Mouse (Mus musculus): ENCODE data around the gene Mzt1.
A peak's percentile ranks its signal among the peaks of the same experiment; 100 is the strongest.
"Not testable (repeated sequence)": the region's sequence is repeated elsewhere in the genome, so short reads cannot be mapped to it uniquely, and the experiment has no call there.

Gene Mzt1

DNA sequence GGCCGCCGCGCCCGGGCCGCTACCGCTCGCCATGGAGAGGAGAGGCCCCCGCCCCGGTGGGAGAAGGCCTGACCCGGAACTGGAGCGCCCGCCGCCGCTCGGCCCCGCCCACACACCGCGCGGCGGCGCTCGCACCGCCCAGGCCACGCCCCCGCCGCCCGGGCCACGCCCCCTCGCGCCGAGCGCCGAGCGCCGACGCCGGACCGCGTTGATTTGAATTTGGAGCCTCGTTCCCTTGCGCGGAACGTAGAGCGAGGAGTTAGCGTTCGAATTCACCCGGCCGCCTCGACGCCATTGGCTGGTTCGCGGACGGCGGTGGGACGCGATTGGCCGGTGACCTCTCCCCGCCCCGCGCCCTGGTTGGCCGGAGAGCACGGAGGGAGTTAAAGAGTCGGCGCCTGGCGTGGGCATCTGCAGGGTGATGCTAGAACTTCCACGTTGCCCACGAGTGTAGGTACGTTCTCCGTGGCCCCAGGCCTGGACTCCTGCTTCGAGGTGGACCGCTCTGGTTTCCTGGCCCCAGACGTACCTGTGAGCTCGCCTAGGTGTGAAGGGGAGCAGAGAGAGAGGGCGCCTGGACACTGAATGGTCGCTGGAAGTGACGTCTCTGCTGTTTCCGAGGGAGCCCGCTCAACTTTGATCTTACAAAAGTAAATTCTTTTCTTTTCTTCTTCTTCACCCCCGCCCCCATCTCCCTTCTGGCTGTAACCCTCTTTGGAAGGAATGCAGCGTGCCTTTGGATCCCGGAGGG lies at the start of gene Mzt1, which contains the start of gene Bora:
Gene Mzt1 (minus strand): TSS at position 104 of the 751 bp plus-strand sequence.
Gene Bora (plus strand): TSS at position 192 of the 751 bp plus-strand sequence.
- DNase-seq: peak; percentile 94

DNA sequence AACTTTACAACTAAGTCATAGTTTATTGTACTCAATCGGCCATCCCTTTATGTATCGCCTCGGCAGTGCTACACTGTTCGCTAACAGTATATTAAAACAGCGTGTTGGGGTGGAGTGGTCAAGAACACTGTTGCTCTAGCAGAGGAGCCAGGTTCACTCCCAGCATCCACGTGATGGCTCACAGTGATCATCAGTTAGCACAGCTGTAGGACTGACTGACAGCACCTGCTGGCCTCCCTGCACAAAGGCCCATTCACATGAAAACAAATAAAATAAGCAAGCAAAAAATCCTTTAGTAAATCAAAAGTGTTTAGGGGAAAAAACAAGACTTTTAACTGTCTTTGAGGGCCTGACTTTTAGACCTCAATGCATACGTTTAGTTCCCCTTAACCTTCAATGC lies 43.0 kb upstream of the Mzt1 start:
- no peak for DNase-seq

DNA sequence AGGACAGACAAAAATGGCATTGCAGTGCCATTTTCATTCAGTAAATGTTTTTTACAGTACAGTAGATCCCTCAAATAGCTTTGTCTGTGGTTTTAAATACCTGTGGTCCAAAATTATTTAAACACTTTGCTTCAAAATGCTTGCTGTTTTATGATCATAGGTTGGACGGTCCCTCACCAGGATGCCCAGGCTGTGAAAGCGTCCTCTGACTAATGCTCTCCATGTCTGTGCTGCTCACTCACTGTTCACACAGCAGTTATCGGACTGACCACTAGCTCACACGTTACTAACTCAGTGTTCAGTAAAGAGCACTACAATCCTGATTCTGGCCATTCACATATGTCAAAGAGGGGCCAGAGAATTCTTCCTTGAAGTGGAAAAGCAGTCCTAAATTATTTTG lies 25.2 kb upstream of the Mzt1 start:
- DNase-seq: no peak

DNA sequence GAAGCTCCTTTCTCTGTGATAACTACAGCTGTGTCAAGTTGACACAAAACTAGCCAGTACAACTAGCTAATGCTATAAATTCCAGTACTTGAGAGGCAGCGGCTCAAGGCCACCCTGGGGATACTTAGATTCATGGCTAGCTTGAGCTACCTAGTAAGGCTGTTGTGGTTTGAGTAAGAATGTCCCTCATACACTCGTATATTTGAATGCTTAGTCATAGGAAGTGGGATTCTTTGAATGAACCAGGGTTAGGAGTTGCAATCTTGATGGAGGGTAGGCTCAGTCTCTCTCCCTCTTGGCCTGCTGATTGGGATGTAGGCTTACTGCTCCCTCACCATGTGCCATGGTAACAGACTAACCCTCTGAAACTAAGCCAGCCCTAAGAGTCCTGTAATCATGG lies 17.2 kb upstream of the Mzt1 start:
- no peak for DNase-seq

DNA sequence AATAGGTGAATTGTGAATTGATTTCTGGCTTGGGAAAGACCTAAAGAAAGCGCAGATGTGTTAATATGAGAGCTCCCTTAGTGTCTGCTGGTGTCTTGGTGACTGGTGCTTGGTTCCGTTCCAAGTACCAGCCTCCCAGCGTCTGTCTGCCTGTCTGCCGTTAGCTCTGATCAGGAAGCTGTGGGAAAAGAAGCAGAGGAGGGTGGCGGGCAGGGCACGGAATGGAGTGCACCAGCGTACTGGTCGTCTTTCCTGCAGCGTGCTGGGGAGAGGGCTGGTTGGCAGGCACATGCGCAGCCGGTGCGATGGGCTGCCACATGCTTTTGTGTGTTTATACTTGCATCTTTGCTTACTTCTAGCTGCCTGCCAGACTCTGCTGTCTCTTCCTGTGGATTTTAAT lies 14.7 kb upstream of the Mzt1 start:
- DNase-seq: no peak

DNA sequence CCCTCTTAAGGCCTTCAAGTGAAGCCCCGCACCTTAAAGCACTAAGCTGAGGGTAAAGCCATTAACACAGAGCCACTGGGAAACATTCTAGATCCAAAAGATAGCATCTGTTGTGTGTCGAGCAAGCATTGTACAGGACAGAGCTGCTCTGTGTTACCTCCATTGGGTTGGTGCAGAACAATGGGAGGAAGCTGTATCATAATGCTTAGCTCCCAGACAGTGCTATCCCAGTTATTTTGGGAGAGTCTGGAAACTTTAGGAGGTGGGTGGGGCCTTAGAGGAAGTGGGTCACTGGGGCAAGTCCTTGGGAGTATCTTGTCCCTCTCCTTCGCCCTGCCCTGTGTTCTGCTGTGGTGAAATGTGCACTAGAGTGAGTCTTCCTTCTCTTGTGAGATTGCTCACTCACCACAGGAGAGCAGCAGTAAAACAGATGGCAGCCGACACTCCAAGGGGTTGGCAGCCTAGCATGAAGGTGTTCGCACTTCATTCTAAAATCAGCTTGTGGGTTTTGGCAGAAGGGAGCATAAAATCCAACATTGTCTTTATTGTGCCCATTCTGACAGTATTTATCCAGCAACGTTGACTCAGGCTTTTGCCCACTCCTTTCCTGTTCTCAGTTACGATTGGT lies 13.1 kb upstream of the Mzt1 start:
- DNase-seq: no peak

DNA sequence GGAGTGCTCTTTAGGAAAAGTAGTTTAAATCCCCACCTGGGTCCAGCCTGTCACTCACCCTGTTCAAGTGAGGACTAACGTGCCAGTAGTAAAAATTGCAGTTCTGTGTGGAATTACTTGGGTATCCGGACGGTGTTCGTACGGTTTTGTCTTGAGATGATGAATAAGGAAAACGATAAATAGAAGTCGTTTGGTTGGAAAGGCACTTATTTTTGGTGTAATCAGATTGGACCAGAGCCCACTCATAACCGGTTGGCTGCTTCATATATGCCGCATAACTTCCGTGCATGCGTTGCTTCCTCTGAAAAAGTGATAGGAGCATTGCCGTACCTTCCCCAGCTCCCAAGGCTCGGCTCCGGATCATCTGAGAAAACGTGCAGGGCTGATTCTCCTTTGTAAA lies 848 bp upstream of the Mzt1 start:
- DNase-seq: peak; percentile 32

DNA sequence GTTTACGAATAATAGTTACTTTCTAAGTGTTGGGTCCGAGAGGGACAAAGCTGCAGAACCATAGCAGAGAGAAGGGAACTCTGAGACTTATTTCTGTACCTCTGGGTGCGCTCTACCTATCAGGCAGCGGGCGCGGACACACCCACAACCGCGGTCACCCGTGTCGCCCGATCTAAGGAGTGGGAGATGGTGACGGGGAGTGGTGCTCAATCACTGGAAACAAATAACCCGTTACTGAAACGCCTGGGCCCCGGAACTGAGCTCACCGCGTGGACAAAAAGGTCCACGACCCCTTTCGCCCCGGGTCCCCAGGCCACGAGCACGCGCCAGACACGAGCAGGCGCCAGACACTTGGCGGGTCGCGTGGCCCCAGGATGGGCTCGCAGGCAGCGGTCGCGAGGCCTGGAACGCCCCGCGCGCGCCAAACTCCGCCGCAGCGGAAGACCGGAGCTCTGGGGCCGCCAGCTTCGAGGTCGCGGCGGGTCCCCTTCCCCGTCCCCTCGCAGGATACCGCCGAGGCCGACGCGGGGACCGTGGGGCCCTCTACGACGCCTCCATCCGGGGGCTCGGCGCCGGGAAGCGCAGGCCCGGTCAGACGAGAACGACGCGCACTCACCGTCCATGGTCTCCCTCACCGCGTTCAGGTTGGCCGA lies 430 bp downstream of the Mzt1 start:
- no peak for DNase-seq

DNA sequence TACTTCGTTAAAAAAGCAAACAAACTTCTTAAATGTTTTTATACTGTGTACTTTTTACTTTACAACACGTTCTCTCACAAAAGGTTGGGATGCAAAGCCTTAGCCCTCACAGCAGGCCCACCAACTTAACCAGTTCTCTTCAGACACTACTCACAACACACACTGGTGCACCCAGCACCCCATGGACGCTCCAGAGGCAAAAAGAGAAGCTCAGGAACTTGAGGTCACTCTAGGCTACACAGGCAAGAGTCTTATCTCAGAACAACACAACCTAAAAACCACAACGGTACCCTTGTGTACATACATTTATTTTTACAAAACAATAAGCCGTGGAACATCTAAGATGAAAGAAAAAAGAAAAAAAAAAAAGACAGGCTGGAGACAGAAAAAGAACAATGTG lies 1.2 kb downstream of the Mzt1 start:
- no peak for DNase-seq

DNA sequence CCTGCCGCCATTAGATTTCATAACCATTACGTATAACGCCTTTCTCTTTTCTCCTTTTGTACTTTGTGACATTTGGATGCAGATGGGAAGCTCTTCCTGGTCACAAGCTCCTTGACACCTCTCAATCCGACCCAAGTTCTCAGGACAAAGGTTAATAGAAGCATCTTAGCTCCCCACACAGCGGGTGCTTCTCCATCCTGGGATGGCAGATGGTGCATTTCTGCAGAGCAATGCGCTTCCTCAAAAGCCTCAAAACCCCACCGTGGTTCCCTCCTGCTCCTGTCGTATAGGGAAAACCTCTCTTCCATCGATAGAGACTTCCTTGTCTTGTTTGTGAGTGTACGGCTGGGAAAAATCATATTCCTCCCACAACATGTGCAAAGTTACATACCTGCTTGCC lies 1.8 kb downstream of the Mzt1 start:
- no peak for DNase-seq

DNA sequence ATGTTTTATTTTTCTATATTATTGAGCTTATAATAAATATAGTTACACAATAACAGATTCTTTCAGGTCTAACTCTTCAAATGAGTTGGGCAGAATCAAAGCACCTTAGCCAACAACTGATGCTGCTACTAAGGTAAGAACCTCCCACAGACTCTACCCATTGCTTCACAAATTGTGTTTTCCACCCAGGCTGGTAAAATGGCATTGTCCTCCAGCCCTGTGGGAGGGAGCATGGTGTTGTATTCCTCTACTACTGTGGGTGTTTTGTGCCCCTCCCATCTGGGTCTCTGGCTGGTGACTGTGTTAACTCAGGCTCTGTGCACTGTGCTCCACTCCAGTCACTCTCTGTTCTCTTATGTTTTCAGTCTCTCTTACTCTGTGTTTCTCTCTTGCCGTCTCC lies 2.4 kb downstream of the Mzt1 start:
- DNase-seq: no peak

DNA sequence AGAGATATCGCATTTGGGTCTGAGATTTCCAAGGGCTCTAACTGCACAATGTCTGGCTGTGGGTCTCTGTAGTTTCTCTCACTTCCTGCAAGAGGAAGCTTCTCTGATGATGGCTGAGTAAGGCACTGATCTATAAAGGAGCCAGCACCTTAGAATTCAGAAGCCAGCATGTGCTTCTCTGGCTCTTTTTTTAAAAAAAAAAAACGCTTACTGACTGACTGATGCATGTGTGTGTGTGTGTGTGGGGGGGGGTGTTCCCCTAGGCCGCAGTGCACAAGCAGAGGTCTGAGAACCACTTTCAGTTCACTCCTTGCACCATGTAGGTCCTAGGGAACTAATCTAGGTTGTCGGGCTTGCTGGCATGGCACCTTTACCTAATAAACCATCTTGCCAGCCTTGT lies 4.5 kb downstream of the Mzt1 start:
- peak; percentile 12 for DNase-seq

DNA sequence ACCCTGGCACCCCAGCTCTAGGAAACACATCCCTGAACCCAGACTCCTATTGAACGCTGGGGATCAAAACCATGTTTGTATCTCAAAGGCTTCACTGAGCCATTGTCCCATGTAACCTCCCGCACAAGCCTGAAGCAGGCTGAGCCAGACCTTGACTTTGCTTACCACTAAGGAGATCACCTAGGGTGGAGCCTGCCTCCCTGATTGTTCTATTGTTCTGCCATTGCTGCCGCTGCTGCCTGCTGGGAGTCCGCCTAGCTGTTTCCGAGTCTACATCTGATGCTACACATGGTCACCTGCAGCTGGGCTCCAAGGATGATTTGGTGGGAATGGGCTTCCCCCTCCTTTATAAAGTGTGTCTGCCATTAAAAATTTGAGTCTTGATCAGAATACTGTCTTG lies 6.6 kb downstream of the Mzt1 start:
- not testable (repeated sequence) for DNase-seq

DNA sequence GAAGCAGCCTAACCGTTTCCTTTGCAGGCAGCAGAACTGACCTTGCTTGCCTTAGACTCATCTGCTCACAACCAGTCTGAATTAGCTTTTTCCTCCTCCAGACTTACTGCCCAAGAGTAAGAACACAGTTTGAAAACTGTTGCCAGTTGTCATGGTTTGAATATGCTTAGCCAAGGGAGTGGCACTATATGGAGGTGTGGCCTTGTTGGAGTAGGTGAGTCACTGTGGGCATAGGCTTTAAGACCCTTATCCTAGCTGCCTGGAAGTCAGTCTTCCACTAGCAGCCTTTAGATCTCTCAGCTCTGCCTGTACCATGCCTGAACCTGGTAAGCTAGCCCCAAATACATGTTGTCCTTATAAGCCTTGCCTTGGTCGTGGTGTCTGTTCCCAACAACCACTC lies 8.2 kb downstream of the Mzt1 start:
- DNase-seq: no peak

DNA sequence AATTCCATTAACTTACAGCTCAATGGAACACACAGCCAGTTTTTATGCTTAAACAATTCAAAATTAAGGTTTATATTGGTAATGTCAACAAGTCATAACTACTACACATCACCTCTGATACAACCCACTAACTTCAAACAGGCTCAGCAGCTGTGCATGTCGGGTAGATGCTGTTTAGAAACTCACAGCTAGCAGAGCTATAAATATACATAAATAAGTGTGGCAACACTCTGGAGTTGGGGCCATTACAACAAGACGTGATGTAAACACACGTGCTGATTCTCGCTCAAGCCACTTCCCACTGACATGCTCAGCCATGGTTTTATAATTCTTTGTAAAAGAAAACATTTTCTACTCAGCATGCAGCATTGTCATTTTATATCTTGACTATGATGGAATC lies 9.9 kb downstream of the Mzt1 start:
- no peak for DNase-seq

DNA sequence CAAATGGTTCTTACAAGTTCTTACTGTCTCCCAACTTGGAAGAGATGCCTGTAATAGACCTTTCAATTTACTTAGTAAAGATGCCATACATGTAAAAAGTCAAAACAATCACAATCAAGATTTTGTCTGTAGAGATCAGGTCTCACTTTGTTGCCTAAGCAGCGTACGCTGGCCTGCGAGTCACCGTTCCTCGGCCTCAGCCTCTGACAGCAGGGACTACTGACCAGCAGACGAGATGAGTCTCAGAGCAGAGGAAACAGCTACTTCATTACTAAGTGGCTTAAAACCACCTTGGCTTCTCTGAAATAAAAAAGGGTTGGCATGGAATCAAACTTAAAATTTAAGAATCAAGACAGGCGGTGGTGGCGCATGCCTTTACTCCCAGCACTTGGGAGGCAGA lies 11.1 kb downstream of the Mzt1 start:
- DNase-seq: not testable (repeated sequence)

DNA sequence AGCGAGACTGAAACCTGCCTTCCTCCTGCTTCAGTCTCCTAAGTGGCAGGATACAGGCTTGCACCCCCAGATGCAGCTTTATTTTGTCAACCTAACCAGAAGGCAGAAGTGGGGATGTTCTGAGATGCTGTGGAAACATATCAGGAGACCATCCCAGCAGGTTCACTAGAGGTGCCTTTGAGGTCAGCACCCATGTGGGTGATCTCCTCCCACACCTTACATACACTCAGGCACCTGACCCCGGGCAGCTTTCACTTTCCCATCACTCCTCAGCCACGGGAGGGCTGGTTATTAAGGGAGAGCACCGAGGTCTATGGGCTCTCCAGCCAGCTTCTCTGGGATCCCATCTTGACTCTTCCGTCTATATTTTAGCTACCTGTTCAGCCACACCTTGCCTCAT lies 13.3 kb downstream of the Mzt1 start:
- DNase-seq: no peak

DNA sequence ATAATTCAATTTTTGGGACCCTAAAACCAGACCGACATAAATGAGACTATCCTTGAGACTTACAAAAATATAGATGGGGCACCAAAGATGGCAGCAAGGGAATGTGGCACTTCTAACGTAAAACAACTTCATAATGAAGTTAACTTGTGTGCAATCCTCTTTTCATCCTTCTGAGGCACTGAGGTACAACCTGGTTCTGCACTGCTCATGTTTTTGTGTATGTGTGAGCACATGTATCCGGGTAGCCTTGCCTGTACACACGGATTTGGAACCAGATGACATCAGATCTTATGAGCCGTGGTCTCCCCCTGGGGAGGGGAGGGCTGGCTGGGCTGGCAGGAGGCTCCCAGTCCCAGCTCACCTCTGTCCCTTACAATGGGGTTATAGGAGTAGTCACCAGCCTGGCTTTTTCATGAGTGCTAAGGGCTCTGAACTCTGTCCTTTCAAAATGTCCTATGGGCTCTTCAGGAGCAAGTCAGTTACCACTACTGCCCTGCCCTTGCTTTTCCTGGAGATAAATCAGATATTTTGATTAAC lies 14.5 kb downstream of the Mzt1 start:
- no peak for DNase-seq

DNA sequence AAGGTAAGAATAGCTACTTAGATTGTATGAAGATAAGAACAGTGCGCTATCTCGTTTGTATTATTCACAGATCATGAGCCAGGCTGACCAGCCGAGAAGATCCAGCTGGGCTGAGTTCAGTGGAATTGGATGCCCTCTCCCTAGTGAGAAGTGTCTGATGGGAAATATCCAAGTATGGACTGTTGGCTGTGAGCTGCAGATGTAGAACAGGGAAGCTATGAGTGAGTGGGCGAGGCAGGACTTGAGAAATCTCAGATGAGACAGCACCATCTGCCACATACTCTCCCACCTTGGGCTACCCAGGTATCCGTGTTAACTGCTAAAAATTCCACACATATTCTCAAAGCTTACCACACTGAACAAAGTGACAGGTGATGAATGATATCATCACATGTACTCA lies 15.9 kb downstream of the Mzt1 start:
- DNase-seq: no peak

DNA sequence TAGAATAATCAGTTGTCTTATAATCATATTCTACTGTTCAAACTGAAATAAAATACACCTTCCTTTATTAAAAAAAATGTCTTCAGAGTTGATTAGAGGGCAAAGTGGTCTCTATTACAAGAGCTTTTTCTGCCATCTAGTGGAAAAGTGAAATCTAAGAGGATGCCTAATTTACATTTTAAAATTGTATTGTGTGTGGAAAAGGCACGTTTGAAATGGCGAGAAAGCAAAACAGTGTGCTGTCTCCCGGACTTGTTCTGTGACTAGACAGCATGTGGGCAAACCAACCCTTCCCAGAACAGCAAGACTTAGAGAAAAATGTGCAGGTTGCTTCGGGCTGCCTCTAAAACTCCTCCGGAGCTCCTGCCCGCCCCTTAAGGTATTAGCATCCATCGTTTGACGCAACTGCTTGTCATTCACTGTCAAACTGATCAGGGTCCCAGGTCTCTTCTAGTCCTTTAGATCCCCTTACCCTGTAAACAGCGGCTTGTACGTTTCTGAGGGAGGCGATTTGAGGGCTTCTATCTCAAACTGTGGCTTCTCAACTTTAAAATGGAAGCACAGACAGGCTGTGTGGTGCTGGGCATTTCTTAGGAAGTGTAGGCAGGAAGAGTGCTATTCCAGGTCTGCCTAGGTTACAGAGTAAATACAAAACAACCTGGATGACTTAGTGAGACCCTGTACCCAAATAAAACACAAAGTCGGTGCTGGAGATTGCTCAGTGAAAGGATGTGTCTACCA lies 23.4 kb downstream of the Mzt1 start:
- DNase-seq: no peak

DNA sequence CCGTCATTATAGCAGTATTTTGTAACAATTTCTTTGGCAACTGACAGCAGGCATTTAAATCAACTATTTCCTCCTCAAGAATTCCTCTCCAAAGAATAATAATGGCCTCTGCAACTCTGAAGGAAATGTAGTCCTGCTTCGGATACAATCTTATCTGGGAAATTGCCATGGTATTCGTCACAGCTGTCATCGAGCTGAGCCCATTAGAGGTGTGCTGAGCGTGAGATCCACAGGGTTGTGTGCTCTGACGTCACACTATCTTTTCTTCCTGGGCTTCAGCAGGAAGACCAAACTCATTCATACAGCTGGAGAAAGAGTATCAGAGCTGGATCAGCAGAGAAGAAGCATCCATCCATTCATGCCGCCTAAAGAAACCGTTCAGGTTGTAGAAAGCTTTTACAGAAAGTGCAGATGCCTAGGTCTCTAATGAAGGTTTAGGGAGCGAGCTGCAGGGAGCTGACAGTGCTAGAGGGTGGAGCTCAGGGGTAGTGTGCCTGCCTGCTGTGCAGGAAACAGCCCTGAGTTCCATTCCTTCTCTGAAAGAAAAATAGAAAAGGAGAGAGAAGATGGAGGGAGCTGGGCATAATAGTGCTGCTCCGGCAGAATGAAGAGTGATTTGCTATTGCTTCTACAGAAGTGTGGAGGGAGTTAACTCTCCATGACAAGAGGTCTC lies 26.7 kb downstream of the Mzt1 start:
- no peak for DNase-seq

DNA sequence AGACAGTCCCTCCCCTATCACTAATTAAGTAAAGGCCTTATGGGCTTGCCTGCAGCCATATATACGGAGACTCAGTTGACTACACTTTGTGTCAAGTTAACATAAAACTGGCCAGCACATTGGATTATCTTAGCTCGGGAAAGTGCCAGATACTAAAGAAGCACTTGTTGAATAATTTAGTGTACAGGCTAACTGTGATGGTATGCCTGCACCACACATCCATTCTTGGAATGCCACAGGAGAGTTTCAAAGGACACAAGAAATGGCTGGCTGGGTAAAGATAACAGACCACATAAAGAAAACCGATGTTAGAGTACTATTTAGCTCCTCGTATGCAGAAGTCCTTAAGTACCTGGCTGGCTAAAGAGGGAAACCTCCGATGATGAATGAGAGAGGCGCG lies 27.2 kb downstream of the Mzt1 start:
- no peak for DNase-seq

DNA sequence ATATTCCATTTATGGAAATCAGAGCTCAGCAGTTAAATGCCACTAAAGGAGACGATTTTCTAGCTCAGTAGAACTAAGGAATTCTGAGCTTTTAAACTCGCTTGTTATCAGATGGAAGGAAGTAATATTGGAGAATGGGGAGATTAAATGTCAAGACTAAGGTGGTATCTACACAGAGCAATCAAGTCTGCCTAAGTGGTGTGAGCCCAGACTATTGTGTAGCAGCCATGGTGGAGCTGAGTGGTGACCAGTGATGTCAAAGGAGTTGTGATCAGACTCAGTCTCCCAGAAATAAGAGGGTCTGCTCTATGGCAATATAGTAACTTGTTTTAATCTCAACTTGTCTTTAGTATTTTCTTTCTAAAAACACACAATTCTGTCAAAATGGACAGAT lies 35.0 kb downstream of the Mzt1 start:
- no peak for DNase-seq

Measured in thymus, postnatal 14 days (tissue).